Mouse (Mus musculus): ENCODE results near the gene Fam83c. TPM values are rescaled to one million over a fixed set of nuclear protein-coding genes. Genes with fewer than 3 reads are reported as not detected.

The Fam83c gene
- polyA plus RNA-seq (2012; rRNA removed) = not detected in 2 replicates
- polyA plus RNA-seq (2014; fragmentation: Nextera tagmentation; extraction: Ambion mirVana) = 0.05 and 0.09 TPM in 2 replicates

DNA sequence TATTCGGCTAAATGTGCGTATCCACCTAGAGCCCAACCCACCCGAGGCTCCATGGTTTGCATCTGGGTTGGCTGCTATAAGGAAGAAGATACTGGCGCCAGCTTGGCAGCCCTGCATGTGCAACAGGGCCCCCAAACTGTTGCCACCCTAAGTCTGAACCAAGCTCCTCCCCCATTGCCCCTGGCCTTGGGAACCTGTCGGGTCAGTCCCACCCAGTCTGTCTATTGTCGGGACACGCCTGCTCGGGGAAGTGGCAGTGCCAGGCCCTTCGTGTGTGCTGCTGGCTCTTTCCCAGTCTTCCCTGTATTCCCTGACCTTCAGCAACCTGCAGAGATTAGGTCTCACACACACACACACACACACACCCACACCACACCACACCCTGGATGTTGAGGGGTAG is at the start of gene Fam83c:
TSS of gene Fam83c (minus strand) at position 123 of the 400 bp plus-strand sequence.
- Histone ChIP-seq H3K4me3 (ENCODE audit: insufficient read depth in 1 of 2, low read depth in 2 of 2, low read length in 2 of 2) (no peak within 1 kb of the TSS), H3K9ac (replicated peaks) (no peak within 1 kb of the TSS), H3K27me3 (ENCODE audit: control insufficient read depth, insufficient read depth, low read length) (no peaks in the 10 kb centered on the region), H3K4me2 (ENCODE audit: low read depth) (no peak within 1 kb of the TSS), H3K4me1 (replicated peaks; ENCODE audit: control insufficient read depth in 2 of 2, insufficient read depth in 2 of 2, low read length in 1 of 2) (no peaks in the 10 kb centered on the region), H3K36me3 (replicated peaks; ENCODE audit: control insufficient read depth, insufficient read depth, low read depth) (no peaks in the 10 kb centered on the region), H3K27ac (no peak within 1 kb of the TSS), H3K9me3 (ENCODE audit: control insufficient read depth, low read length) (no peaks in the 10 kb centered on the region)
- WGBS (ENCODE audit: insufficient replicate concordance) = 48% methylated on average over 9 of the region's 9 CpGs
- no peak for TF ChIP-seq CTCF (IDR thresholded peaks at IDR 0.05; ENCODE audit: low read depth)
- no peak for TF ChIP-seq EP300 (IDR thresholded peaks at IDR 0.05; ENCODE audit: low read depth)
- DNase-seq (ENCODE audit: low read depth in 3 of 3, low spot score in 3 of 3) (no peak), ATAC-seq (ENCODE audit: insufficient read depth) (no peak)

DNA sequence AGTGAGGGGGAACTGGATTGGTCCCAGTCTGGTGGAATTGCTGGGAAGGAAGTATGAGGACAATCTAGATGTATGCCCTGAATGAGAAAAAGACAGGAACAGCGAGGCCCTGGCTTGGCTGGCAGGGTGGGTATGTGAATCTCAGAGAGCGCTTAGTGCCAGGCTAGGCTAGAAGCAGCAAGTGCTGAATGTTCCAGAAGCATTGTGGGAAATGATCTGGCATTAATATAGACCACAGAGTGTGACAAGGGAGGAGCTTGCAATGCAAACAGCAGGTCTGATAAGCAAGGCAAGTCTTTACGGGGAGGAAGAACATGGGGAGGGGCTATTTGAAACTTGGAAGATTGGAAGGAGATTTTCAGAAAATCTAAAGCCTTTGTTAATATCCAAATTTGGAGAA is 47.4 kb upstream of the Fam83c start:
- H3K9ac ChIP-seq (replicated peaks) = no peak overlapping the region
- 53% methylated on average over 3 of the region's 3 CpGs for WGBS (ENCODE audit: insufficient replicate concordance)
- 0 out of 4 replicates have a peak, but pooled peaks cover 0 to 4% of the 10 kb centered on the region in 2 experiments for H3K4me1 ChIP-seq (replicated peaks; ENCODE audit: control insufficient read depth in 2 of 2, insufficient read depth in 2 of 2, low read length in 1 of 2)
- ATAC-seq (ENCODE audit: insufficient read depth) (no peak), DNase-seq (ENCODE audit: low read depth in 3 of 3, low spot score in 3 of 3) (no peak)
- H3K9me3 ChIP-seq (ENCODE audit: control insufficient read depth, low read length) = no peaks in the 10 kb centered on the region
- no peak overlapping the region for H3K27ac ChIP-seq
- 0 out of 2 replicates have a peak, but pooled peaks cover 4% of the 10 kb centered on the region for H3K36me3 ChIP-seq (replicated peaks; ENCODE audit: control insufficient read depth, insufficient read depth, low read depth)
- no peak overlapping the region for H3K4me3 ChIP-seq (ENCODE audit: insufficient read depth in 1 of 2, low read depth in 2 of 2, low read length in 2 of 2)
- TF ChIP-seq CTCF (IDR thresholded peaks at IDR 0.05; ENCODE audit: low read depth) (no peak), EP300 (IDR thresholded peaks at IDR 0.05; ENCODE audit: low read depth) (no peak)
- H3K4me2 ChIP-seq (ENCODE audit: low read depth) = no peak overlapping the region
- H3K27me3 ChIP-seq (ENCODE audit: control insufficient read depth, insufficient read depth, low read length) = no peaks in the 10 kb centered on the region

- 72% methylated on average over 21 of the region's 21 CpGs for WGBS (ENCODE audit: insufficient replicate concordance)
- 0 out of 4 replicates have a peak, but pooled peaks cover 0 to 4% of the 10 kb centered on the region in 2 experiments for H3K4me1 ChIP-seq (replicated peaks; ENCODE audit: control insufficient read depth in 2 of 2, insufficient read depth in 2 of 2, low read length in 1 of 2)
- H3K9ac ChIP-seq (replicated peaks) = no peak overlapping the region
- peak in 1 of 3 experiments; percentile 17 for DNase-seq (ENCODE audit: low read depth in 3 of 3, low spot score in 3 of 3)
- no peak overlapping the region for H3K27ac ChIP-seq
- no peak overlapping the region for H3K4me2 ChIP-seq (ENCODE audit: low read depth)
- no peak for TF ChIP-seq EP300 (IDR thresholded peaks at IDR 0.05; ENCODE audit: low read depth)
- no peak for TF ChIP-seq CTCF (IDR thresholded peaks at IDR 0.05; ENCODE audit: low read depth)
- no peaks in the 10 kb centered on the region; the same call in 1 of the 2 replicates for H3K36me3 ChIP-seq (replicated peaks; ENCODE audit: control insufficient read depth, insufficient read depth, low read depth)
- H3K27me3 ChIP-seq (ENCODE audit: control insufficient read depth, insufficient read depth, low read length) = no peaks in the 10 kb centered on the region
- no peak overlapping the region for H3K4me3 ChIP-seq (ENCODE audit: insufficient read depth in 1 of 2, low read depth in 2 of 2, low read length in 2 of 2)
- ATAC-seq (ENCODE audit: insufficient read depth) = no peak
- H3K9me3 ChIP-seq (ENCODE audit: control insufficient read depth, low read length) = no peaks in the 10 kb centered on the region
Observed at GRCm38 (mm10) chr2:155878964-155879876, 44.6 kb upstream of the Fam83c start.

- Histone ChIP-seq H3K27ac (no peak overlapping the region), H3K4me1 (replicated peaks; ENCODE audit: control insufficient read depth in 2 of 2, insufficient read depth in 2 of 2, low read length in 1 of 2) (no peaks in the 10 kb centered on the region), H3K27me3 (ENCODE audit: control insufficient read depth, insufficient read depth, low read length) (no peaks in the 10 kb centered on the region), H3K36me3 (replicated peaks; ENCODE audit: control insufficient read depth, insufficient read depth, low read depth) (no peaks in the 10 kb centered on the region; the same call in 1 of the 2 replicates), H3K4me3 (ENCODE audit: insufficient read depth in 1 of 2, low read depth in 2 of 2, low read length in 2 of 2) (no peak overlapping the region), H3K9me3 (ENCODE audit: control insufficient read depth, low read length) (no peaks in the 10 kb centered on the region), H3K4me2 (ENCODE audit: low read depth) (no peak overlapping the region), H3K9ac (replicated peaks) (no peak overlapping the region)
- no peak for DNase-seq (ENCODE audit: low read depth in 3 of 3, low spot score in 3 of 3)
- TF ChIP-seq CTCF (IDR thresholded peaks at IDR 0.05; ENCODE audit: low read depth) (no peak), EP300 (IDR thresholded peaks at IDR 0.05; ENCODE audit: low read depth) (no peak)
- ATAC-seq (ENCODE audit: insufficient read depth) = no peak
- WGBS (ENCODE audit: insufficient replicate concordance) = 72% methylated on average over 6 of the region's 6 CpGs
Observed at GRCm38 (mm10) chr2:155873636-155874035, 39.0 kb upstream of the Fam83c start.

GRCm38 (mm10) chr2:155872930-155873507 is 38.4 kb upstream of the Fam83c start:
- WGBS (ENCODE audit: insufficient replicate concordance) = 73% methylated on average over 10 of the region's 10 CpGs
- Histone ChIP-seq H3K36me3 (replicated peaks; ENCODE audit: control insufficient read depth, insufficient read depth, low read depth) (no peaks in the 10 kb centered on the region; the same call in 1 of the 2 replicates), H3K4me1 (replicated peaks; ENCODE audit: control insufficient read depth in 2 of 2, insufficient read depth in 2 of 2, low read length in 1 of 2) (no peaks in the 10 kb centered on the region), H3K27ac (no peak overlapping the region), H3K9me3 (ENCODE audit: control insufficient read depth, low read length) (no peaks in the 10 kb centered on the region), H3K9ac (replicated peaks) (no peak overlapping the region), H3K27me3 (ENCODE audit: control insufficient read depth, insufficient read depth, low read length) (no peaks in the 10 kb centered on the region), H3K4me3 (ENCODE audit: insufficient read depth in 1 of 2, low read depth in 2 of 2, low read length in 2 of 2) (no peak overlapping the region), H3K4me2 (ENCODE audit: low read depth) (no peak overlapping the region)
- ATAC-seq (ENCODE audit: insufficient read depth) (no peak), DNase-seq (ENCODE audit: low read depth in 3 of 3, low spot score in 3 of 3) (no peak)
- TF ChIP-seq EP300 (IDR thresholded peaks at IDR 0.05; ENCODE audit: low read depth) (no peak), CTCF (IDR thresholded peaks at IDR 0.05; ENCODE audit: low read depth) (no peak)
